Mouse (Mus musculus) limb, embryonic 14.5 days (tissue): ENCODE data around the gene Pml. TPM values are rescaled to one million over a fixed set of nuclear protein-coding genes. Genes with fewer than 3 reads are reported as not detected.

Experiments
- ATAC-seq: fragments of 200-750 bp; cut with Nextera tagmentation; 2 replicates; pipeline ENCODE4 v1.8.0; 2017; ENCODE audit warnings: low read depth, moderate number of reproducible peaks, moderate TSS enrichment; ENCODE audit not compliant: low FRiP score
- DNase-seq: peaks from one replicate; pipeline ENCODE4 v3.0.0-alpha.2; 2015; ENCODE audit warnings: low spot score
- H3K27ac ChIP-seq: fragments of 300-500 bp; sonication (generic); replicated peaks from 2 replicates; pipeline ENCODE4 v1.5.1; 2014; ENCODE audit warnings: low read depth, mild to moderate bottlenecking, low read length, moderate library complexity, mixed read lengths
- H3K27me3 ChIP-seq: fragments of 300-500 bp; sonication (generic); 2 replicates; pipeline ENCODE4 v1.6.1; 2014; ENCODE audit warnings: low read length, mixed read lengths; ENCODE audit not compliant: control insufficient read depth, insufficient read depth
- H3K36me3 ChIP-seq: fragments of 300-500 bp; sonication (generic); 2 replicates; pipeline ENCODE4 v1.6.1; 2014; ENCODE audit warnings: mild to moderate bottlenecking, low read length, moderate library complexity, mixed read lengths; ENCODE audit not compliant: control insufficient read depth, insufficient read depth
- H3K4me1 ChIP-seq: fragments of 300-500 bp; sonication (generic); 2 replicates; pipeline ENCODE4 v1.6.1; 2014; ENCODE audit warnings: antibody characterized with exemption, low read length, mixed read lengths; ENCODE audit not compliant: control insufficient read depth, insufficient read depth
- H3K4me2 ChIP-seq: fragments of 300-500 bp; sonication (generic); replicated peaks from 2 replicates; pipeline ENCODE4 v1.6.1; 2014; ENCODE audit warnings: low read depth, mild to moderate bottlenecking, low read length, moderate library complexity; ENCODE audit not compliant: severe bottlenecking
- H3K4me3 ChIP-seq: fragments of 300-500 bp; sonication (generic); replicated peaks from 2 replicates; pipeline ENCODE4 v1.5.1; 2014; ENCODE audit warnings: low read length
- H3K9ac ChIP-seq: fragments of 300-500 bp; sonication (generic); 2 replicates; pipeline ENCODE4 v1.6.1; 2014; ENCODE audit warnings: mild to moderate bottlenecking, low read depth, low read length, moderate library complexity; ENCODE audit not compliant: severe bottlenecking
- H3K9me3 ChIP-seq: fragments of 300-500 bp; sonication (generic); 2 replicates; pipeline ENCODE4 v1.6.1; 2016; ENCODE audit warnings: low read length; ENCODE audit not compliant: control insufficient read depth
- POLR2A ChIP-seq: fragments of 200-500 bp; IDR thresholded peaks from 2 replicates; pipeline ENCODE4 v1.8.0; 2012; ENCODE audit warnings: inconsistent platforms, mild to moderate bottlenecking, moderate library complexity, borderline replicate concordance; ENCODE audit not compliant: insufficient read depth, insufficient read length; ENCODE audit errors: extremely low read depth
- WGBS: fragments of 180-500 bp; shearing (Covaris S2); extraction: QIAGEN DNeasy Blood & Tissue Kit; methylation state at CpG from one replicate; pipeline ENCODE4 v1.1.7; 2014; 5-methylcytosine and 5-hydroxymethylcytosine counted together
- polyA plus RNA-seq, 2 experiments: library from polyadenylated mRNA; depleted of rRNA in 1 of 2; stranded (reverse) in 1 of 2; unstranded in 1 of 2; fragments of >200 nt; fragmentation: Nextera tagmentation in 1 of 2; extraction: Ambion mirVana in 1 of 2; gene quantifications; 2 replicates each; pipeline versions ENCODE4 v1.2.1 to v1.2.3; 2012 to 2014

Pml gene
- polyA plus RNA-seq, 2 experiments, result 15.4 to 22.4 TPM

DNA sequence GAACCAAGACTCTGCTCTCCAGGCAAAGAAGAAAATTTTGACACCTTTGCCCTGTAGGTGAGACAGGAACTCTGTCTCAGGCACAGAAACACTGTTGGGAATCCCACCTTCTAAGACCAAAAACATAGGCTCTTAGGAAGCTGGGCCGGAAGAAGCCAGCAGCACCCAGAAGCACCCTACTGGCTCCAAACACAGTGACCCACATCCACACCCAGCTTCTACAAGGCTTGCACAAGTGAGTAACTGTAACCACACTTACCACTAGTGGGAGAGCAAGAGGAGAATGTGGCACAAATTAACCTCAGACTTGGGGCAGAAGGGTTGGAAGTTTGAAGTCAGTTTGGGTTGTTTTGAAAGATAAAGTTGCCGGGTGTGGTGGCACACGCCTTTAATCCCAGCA, 26.2 kb upstream of the Pml start:
- no peak for TF ChIP-seq POLR2A
- Histone ChIP-seq H3K4me1 (peaks cover 18% of the 10 kb centered on the region), H3K4me3 (no peak overlapping the region), H3K27ac (peak overlapping the region; percentile 73), H3K9me3 (no peaks in the 10 kb centered on the region), H3K9ac (peak overlapping the region; percentile 8; the same call in 1 of the 2 replicates), H3K36me3 (no peaks in the 10 kb centered on the region), H3K4me2 (peak overlapping the region; percentile 15; the same call in 1 of the 2 replicates), H3K27me3 (no peaks in the 10 kb centered on the region)
- 68% methylated on average over 3 of the region's 3 CpGs for WGBS
- ATAC-seq (no peak), DNase-seq (no peak)

DNA sequence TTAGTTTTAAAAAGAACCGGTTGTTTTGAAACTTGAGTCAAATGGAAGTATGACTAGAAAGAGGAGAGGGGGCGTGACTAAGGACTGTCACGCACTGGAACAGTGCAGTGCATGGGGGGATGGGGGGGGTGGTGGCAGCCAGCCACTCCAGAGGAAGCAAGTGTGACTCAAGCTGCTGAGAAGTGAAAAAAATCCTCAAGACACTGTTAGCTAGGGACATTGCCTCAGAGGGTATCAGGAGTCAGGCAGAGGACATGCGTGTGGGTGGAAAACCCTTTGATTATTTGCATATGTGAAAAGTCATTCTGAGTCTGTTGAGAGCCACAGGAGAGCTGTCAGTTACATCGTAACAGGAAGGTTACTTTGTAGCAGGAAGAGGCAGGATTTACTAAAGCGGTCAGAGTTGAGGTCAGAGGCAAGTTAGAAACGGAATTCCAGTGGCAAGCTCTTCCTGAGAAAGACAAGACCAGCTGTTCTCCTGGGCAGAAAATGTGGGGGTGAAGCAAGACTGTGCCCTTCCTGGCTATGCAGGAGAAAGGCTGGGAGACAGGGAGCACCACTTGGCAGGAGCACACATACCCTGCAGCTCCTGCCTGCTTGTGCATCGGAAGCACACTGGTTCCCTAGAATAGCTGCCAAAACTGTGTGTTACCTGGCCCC, 25.7 kb upstream of the Pml start:
- Histone ChIP-seq H3K27me3 (no peaks in the 10 kb centered on the region), H3K9ac (peak overlapping the region; percentile 8; the same call in 1 of the 2 replicates), H3K9me3 (no peaks in the 10 kb centered on the region), H3K4me2 (peak overlapping the region; percentile 15), H3K4me3 (no peak overlapping the region), H3K36me3 (no peaks in the 10 kb centered on the region), H3K27ac (peak overlapping the region; percentile 73), H3K4me1 (peaks cover 18% of the 10 kb centered on the region)
- ATAC-seq (peak; percentile 83), DNase-seq (peak; percentile 78)
- no peak for TF ChIP-seq POLR2A
- WGBS, result 7% methylated on average over 8 of the region's 8 CpGs

DNA sequence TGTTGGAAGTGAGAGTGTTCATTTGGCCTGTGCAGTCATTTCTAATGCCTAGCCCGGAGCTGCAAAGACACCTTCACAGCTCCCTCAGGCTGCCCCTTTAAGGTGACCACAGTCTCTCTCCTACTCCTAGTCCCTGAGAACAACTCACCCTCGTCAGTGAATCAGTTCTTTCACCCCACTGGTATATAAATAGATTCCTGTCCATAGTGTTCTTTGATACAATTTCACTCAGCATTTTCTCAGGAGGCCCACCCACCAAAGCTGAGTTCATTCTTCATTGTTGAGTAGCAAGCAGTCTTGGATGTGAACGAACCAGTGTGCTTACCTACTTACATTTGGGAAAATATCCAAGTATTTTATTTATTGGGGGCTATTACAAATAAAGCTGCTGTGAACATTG, 25.0 kb upstream of the Pml start:
- peaks cover 18% of the 10 kb centered on the region for H3K4me1 ChIP-seq
- H3K4me2 ChIP-seq, result no peak overlapping the region
- no peaks in the 10 kb centered on the region for H3K9me3 ChIP-seq
- H3K4me3 ChIP-seq, result no peak overlapping the region
- no peaks in the 10 kb centered on the region for H3K36me3 ChIP-seq
- H3K9ac ChIP-seq, result no peak overlapping the region
- DNase-seq (no peak), ATAC-seq (peak; percentile 27; the same call in 1 of the 2 replicates)
- no peak for TF ChIP-seq POLR2A
- no peaks in the 10 kb centered on the region for H3K27me3 ChIP-seq
- peak overlapping the region; percentile 73 for H3K27ac ChIP-seq
- 32% methylated on average over 3 of the region's 3 CpGs for WGBS

DNA sequence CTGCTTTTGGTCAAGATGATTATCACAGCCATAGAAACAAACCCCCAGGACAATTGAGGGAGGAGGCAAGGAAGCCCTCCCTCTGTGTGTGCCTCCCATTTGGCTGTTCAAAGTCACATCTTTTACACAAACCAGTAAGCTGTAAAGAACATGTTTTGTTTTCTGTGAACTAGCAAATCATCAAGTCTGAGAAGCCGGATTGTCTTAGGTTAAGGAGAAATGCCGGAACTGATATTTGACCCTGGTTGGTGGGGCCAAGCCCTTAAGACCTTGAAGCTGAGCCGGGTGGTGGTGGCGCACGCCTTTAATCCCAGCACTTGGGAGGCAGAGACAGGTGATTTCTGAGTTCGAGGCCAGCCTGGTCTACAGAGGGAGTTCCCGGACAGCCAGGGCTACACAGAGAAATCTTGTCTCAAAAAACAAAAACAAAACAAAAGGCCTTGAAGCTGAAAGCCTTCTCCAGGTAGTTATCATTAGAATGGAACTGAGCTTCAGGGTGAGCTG, 24.6 kb upstream of the Pml start:
- peak overlapping the region; percentile 73; the same call in 1 of the 2 replicates for H3K27ac ChIP-seq
- no peaks in the 10 kb centered on the region for H3K9me3 ChIP-seq
- no peak overlapping the region for H3K9ac ChIP-seq
- TF ChIP-seq POLR2A, result no peak
- no peak overlapping the region for H3K4me2 ChIP-seq
- DNase-seq, result no peak
- peaks cover 18% of the 10 kb centered on the region for H3K4me1 ChIP-seq
- WGBS, result 76% methylated on average over 7 of the region's 7 CpGs
- no peaks in the 10 kb centered on the region for H3K27me3 ChIP-seq
- no peak overlapping the region for H3K4me3 ChIP-seq
- no peaks in the 10 kb centered on the region for H3K36me3 ChIP-seq
- ATAC-seq, result no peak

DNA sequence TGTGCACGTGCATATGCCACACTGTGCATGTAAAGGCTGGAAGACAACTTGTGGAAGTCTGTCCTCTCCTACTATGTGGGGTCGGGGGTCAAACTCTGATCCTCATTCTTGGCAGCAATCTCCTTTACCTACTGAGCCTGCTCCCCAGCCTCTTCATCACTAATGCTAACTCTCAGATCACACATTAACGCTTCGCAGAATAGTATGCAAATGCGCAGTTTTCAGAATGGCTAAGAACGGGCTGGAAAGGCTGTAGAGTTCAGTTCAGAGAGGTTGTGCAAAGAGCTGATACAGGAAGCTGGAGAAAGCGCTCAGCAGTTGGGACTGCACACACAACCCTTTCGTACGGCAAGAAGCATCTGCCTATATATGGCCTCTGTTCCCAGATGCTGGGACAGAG, 23.3 kb upstream of the Pml start:
- Histone ChIP-seq H3K27ac (no peak overlapping the region), H3K9ac (no peak overlapping the region), H3K4me1 (peaks cover 18% of the 10 kb centered on the region), H3K9me3 (no peaks in the 10 kb centered on the region), H3K36me3 (no peaks in the 10 kb centered on the region), H3K4me3 (no peak overlapping the region), H3K27me3 (no peaks in the 10 kb centered on the region), H3K4me2 (no peak overlapping the region)
- ATAC-seq, result no peak
- DNase-seq, result no peak
- 72% methylated on average over 9 of the region's 9 CpGs for WGBS
- TF ChIP-seq POLR2A, result no peak
